ENCODE assay signal across 10 mouse cellular contexts in genomic region chr2:156877726-156878125, GRCm38 (mm10). TPM values are rescaled to one million over a fixed set of nuclear protein-coding genes. Genes with fewer than 3 reads are reported as not detected.
DNase-seq lines count a peak whose midpoint lies in the region; ATAC-seq lines count a peak whose summit lies in the region.
"Had no signal": no experiment of that assay in that cellular context is flagged by ENCODE, and none has a peak within 500 bp of the region (broad histone marks: within the 10 kb centered on the region; RNA-seq: fewer than 3 reads in every experiment).

No protein-coding gene starts in this region.

- H3K4me3 ChIP-seq in heart, embryonic 10.5 days: no peak overlapping the region
- H3K4me3 ChIP-seq: forebrain, embryonic 15.5 days; liver, embryonic 15.5 days had no signal

- DNase-seq in heart, postnatal 4 days: peak; percentile 23
- DNase-seq in heart, embryonic 10.5 days (ENCODE audit: low spot score): no peak
- peak; percentile 52 for DNase-seq in lung, postnatal 36 days
- peak; percentile 68 to 71 for DNase-seq in thymus, postnatal 10 days (ENCODE audit: low spot score in 2 of 2)
- no peak for DNase-seq in left cerebral cortex, postnatal 25 days (ENCODE audit: low spot score in 2 of 2)
- DNase-seq in cerebellum, adult 8-10 months: no peak
- DNase-seq in ovary, postnatal 14 days (ENCODE audit: low spot score): no peak

- H3K36me3 ChIP-seq in heart, embryonic 10.5 days: peaks cover 25% of the 10 kb centered on the region

- no peak overlapping the region for H3K27ac ChIP-seq in heart, embryonic 10.5 days
- H3K27ac ChIP-seq: forebrain, embryonic 15.5 days had no signal

- H3K4me1 ChIP-seq in heart, embryonic 10.5 days: peaks cover 29% of the 10 kb centered on the region
- H3K4me1 ChIP-seq: forebrain, embryonic 15.5 days had no signal

- intact Hi-C loops in left cerebral cortex, postnatal 25 days (cut with DNase I): no loop called here

- 53% methylated on average over 9 of the region's 9 CpGs for WGBS in heart, embryonic 10.5 days

- H3K9me3 ChIP-seq in heart, embryonic 10.5 days: no peaks in the 10 kb centered on the region
- H3K9me3 ChIP-seq: forebrain, embryonic 15.5 days; liver, embryonic 15.5 days had no signal

- peak; percentile 88 for ATAC-seq in activated CD4-positive, CD25-positive, alpha-beta regulatory T cell, adult 4 months
- ATAC-seq: forebrain, embryonic 15.5 days had no signal

- no peaks in the 10 kb centered on the region for H3K27me3 ChIP-seq in heart, embryonic 10.5 days (ENCODE audit: insufficient read depth, poor library complexity, severe bottlenecking)
- H3K27me3 ChIP-seq: forebrain, embryonic 15.5 days; liver, embryonic 15.5 days had no signal

RNA-seq across cellular contexts. Expression of gene Sla2, which starts 9.3 kb away (rescaled TPM):
- total RNA-seq in heart, postnatal 4 days (2021): not detected
- polyA plus RNA-seq in heart, embryonic 10.5 days (2016; fragmentation: Nextera tagmentation; extraction: Ambion mirVana): 1.1 and 1.9 TPM in 2 replicates
- 10 to 100 TPM; 57.8 to 67.4 TPM for polyA plus RNA-seq in activated CD4-positive, CD25-positive, alpha-beta regulatory T cell, adult 4 months (2017; shearing (Covaris generic))
- total RNA-seq in left cerebral cortex, postnatal 25 days (2021): under 1 TPM; 0.39 to 0.55 TPM

RNA-seq across cellular contexts. Expression of gene Rab5if, which starts 14.8 kb away (rescaled TPM):
- 100 to 1,000 TPM; 136 to 142 TPM for total RNA-seq in heart, postnatal 4 days (2021)
- 197 and 198 TPM in 2 replicates for polyA plus RNA-seq in heart, embryonic 10.5 days (2016; fragmentation: Nextera tagmentation; extraction: Ambion mirVana)
- 1 to 10 TPM; 4.1 to 7.6 TPM for polyA plus RNA-seq in activated CD4-positive, CD25-positive, alpha-beta regulatory T cell, adult 4 months (2017; shearing (Covaris generic))
- 100 to 1,000 TPM; 104 to 105 TPM for total RNA-seq in left cerebral cortex, postnatal 25 days (2021)

RNA-seq across cellular contexts. Expression of gene 4930518I15Rik, which starts 20.0 kb away (rescaled TPM):
- total RNA-seq in heart, postnatal 4 days (2021): 1 to 10 TPM; 1.3 to 2.0 TPM
- polyA plus RNA-seq in heart, embryonic 10.5 days (2016; fragmentation: Nextera tagmentation; extraction: Ambion mirVana): 4.7 and 6.3 TPM in 2 replicates
- polyA plus RNA-seq in activated CD4-positive, CD25-positive, alpha-beta regulatory T cell, adult 4 months (2017; shearing (Covaris generic)): 10 to 100 TPM; 16.3 to 25.4 TPM
- 1 to 10 TPM; 1.5 to 2.1 TPM for total RNA-seq in left cerebral cortex, postnatal 25 days (2021)

RNA-seq across cellular contexts. Expression of gene Tgif2, which starts 37.9 kb away (rescaled TPM):
- 10 to 100 TPM; 18.2 to 19.3 TPM for total RNA-seq in heart, postnatal 4 days (2021)
- polyA plus RNA-seq in heart, embryonic 10.5 days (2016; fragmentation: Nextera tagmentation; extraction: Ambion mirVana): 48.4 and 62.3 TPM in 2 replicates
- polyA plus RNA-seq in activated CD4-positive, CD25-positive, alpha-beta regulatory T cell, adult 4 months (2017; shearing (Covaris generic)): 1 to 10 TPM; 5.2 to 8.5 TPM
- 1 to 10 TPM in 1 of 2 experiments, under 1 TPM in 1; 0.69 to 1.0 TPM for total RNA-seq in left cerebral cortex, postnatal 25 days (2021)

Comparison
In these comparisons a context has a peak if more than half of its experiments do, and no peak if none do; other contexts are left out.
1. DNase-seq: peak in heart, postnatal 4 days (single experiment), lung, postnatal 36 days (single experiment) and thymus, postnatal 10 days (2 of 2); none in heart, embryonic 10.5 days (single experiment), left cerebral cortex, postnatal 25 days (0 of 2), cerebellum, adult 8-10 months (single experiment) and ovary, postnatal 14 days (single experiment).